Mouse (Mus musculus) left cerebral cortex, postnatal 4 days (tissue): ENCODE data around the gene Etv6. TPM values are rescaled to one million over a fixed set of nuclear protein-coding genes. Genes with fewer than 3 reads are reported as not detected.
A peak's percentile ranks its signal among the peaks of the same experiment; 100 is the strongest.

Experiments used
- DNase-seq: peaks from one replicate; pipeline ENCODE4 v3.0.0-alpha.2; 2022
- intact Hi-C: fragments of 180-260 bp; cut with DNase I; formaldehyde crosslinking; loops from one replicate; pipeline ENCODE4 v1.15.1; 2025
- total RNA-seq, 2 experiments: library from RNA; stranded (reverse); gene quantifications; 2 replicates each; pipeline ENCODE4 v1.2.3; 2021

Gene Etv6
- total RNA-seq, 2 experiments from 2014 or later = 18.8 to 27.2 TPM

DNA sequence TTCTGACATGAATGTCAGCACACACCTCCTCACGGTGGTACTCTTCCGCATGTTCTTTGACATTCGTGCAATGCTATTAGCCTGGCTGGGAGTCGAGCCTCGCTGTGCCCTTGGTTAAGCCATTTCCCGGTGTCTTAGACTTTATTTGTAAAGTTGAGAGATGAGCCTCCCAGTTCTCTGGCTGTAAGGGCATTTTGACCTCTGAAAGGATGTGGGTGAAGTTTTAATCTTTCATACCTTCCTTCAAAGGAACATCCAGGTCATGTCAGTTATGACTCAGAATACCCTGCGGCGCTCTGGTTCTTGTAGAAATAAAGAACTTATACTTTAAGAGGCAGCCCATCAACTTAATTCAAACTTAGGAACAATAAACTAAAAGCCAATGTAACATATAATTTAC lies 32.0 kb downstream of the Etv6 start:
- intact Hi-C loops = no loop called here
- DNase-seq = no peak

DNA sequence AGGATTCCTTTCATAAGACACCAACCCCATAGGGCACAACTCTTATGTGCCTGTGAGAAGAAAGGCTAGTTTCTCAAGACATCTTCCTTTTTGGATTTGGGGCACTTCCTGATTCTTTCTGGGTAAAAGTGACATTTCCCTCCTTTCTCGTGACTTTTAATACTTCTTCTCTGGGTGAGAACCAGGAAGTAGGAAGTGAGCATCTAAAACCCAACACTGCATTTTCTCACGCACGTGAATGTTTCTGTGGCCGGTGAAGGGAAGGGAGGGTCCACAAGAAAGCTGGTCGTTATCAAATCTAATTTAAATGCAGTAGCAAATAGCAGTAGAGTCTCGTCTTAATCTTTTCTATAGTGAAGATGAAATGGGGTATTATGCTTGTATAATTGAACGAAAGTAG lies 36.9 kb downstream of the Etv6 start:
- intact Hi-C loops = no loop called here
- DNase-seq = no peak

DNA sequence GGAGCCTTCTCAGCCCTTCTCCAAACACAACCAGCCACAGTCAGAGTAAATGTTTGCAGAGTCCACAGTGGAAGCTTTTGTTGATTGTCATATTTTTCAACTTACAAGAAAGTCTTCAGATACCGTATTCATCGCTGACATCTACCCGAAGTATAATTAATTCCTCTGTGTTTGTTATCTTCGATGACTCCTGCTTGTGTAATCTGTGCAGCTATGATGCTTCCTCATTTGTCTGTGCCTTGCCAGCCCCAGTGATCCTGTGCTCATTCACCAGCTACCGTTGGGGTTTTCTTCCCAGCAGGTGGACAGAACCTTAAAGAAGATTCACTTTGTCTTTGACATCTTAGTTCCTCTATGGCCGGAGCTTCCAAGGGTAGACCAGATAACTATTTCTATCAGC lies 37.4 kb downstream of the Etv6 start:
- no peak for DNase-seq
- intact Hi-C loops = no loop called here

DNA sequence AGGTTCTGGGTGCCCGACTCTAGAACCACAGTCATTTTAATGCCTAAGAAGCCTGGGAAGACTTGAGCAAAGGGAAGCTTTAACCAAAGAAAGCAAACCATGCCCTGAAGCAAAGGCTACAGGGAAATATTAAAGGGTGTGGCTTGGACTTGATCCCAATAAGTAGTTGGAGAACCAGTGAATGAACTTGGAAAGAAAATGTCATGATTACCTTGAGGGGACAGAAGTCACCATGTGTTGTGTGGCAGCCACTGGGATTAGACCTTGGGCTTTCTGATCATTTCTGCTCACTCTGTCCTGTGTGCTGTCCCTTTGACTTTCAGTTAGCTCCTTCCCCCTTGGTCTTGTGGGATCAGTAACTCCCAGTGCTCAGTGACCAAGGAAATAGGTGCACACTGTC lies 38.9 kb downstream of the Etv6 start:
- no peak for DNase-seq
- intact Hi-C loops = no loop called here

DNA sequence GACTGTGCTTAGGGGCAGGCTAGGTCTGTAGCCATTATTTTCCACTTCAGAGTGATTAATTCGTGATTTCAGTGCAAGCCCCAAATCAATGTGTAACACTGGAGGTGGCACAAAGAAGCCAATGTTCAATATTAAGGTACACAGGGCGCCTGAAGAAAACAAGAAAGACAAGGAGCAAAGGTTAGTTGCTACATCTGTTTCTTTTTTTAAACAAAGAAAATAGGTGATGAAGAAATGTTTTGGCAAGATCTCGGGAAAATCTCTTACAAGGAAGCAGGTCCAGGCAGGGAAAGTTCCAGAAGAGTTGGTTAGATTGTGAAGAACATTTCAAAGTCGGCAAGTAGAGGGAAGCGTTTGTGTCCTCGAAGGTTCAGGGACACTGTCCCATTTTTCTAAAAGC lies 39.5 kb downstream of the Etv6 start:
- intact Hi-C loops = no loop called here
- no peak for DNase-seq

DNA sequence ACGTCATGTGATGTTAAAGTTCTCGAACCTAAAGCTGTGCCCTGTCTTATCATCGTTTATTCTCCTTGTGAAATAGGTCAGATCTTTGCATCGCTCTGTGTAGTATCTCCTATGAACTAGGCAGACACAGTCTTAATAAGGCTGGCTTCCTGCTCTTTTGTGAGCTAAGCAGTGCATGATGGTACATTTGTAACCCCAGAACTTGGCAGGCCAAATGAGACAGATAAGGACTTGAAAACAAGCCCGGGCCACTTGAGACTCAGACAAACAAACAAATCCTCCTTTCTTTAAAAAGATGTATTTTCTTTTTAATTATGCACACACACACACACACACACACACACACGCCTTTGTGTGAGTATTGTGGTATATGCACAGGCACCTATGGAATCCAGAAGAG lies 42.5 kb downstream of the Etv6 start:
- no peak for DNase-seq
- intact Hi-C loops = no loop called here

DNA sequence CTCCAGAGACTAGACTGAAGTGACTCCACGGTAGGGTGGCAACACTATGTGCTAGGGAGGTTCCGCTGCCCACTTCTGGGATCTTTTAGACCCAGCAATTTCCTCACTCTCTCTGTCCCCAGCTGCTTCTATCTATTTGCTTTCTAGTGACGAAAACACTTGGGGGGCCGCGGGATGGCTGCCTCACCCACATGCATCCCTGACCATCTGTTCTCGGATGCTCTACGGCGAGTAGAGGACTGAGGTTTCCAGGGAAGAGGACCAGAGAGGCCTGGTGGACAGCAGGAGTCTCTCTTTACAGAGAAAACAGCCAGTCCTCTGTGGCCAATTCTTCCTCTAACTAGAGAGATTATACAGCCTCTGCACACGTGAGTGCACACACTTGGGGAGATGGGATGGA lies 43.6 kb downstream of the Etv6 start:
- peak; percentile 22 for DNase-seq
- intact Hi-C loops = no loop called here

DNA sequence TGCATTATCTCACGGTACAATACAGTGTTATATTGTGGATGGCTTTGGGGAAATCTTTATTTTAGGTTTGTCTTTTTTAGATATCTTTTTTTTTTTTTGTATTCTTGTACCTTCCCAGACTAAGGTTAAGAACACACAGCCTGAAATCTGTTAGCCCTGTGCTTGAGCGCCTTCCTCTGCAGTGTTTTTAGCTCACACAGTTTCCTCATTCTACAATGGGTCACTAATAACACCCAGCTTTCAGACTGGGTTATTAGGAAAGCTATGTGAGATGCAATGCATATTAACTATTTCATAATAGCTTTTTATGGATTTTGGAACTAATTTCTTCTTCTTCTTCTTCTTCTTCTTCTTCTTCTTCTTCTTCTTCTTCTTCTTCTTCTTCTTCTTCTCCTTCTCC lies 44.1 kb downstream of the Etv6 start:
- intact Hi-C loops = no loop called here

DNA sequence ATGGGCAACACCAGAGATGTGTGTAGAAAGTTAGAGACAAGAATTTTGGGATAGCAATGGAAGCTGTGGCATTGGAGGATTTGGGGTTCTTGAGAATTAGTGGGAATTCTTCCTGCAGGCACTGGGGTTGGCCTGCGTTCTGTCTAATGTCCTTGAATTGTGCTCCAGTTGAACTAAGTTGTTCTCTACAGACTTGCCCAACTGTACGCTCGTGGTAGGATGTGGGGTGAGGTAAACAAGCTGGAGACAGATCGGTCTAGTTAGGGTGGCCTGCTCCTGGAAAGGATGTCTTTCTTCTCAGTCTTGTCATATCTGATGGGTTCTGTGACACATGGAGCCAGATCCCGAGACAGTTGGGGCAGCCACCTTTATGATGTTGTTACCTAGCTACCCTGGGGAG lies 45.4 kb downstream of the Etv6 start:
- intact Hi-C loops = no loop called here
- DNase-seq = no peak

More for the DNA sequence above, 44.1 kb downstream of the Etv6 start:
- DNase-seq = no peak

DNA sequence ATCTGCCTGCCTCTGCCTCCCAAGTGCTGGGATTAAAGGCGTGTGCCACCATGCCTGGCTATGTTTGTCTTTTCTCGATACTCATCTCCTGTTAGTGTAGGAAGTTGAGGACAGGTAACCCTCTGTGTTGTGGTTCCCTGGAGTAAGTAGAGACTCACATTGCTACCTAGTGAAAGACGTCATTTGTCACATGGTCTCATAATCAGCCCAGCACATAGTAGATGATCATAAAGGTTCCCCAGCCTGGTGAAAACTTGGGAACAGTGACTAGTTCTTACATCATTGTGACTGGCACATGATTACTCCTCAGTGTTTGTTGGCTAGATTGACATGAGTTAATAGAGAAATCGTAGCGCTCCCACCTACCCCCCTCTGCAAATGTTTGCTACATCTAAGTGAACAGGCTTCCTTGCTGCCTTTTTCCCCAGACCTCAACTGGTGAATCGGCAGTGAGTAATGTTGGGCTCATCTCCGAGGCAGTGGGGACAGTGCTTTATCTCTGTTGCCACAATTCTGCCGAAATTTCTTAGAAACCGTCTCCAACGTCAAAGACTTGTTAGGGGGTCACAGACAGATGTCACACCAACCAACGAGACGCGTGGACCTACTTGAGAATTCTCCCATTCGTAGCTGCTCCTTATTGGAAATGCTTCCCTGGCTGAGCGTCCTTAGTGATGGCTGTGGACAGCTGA lies 46.9 kb downstream of the Etv6 start:
- intact Hi-C loops = no loop called here
- DNase-seq = no peak

DNA sequence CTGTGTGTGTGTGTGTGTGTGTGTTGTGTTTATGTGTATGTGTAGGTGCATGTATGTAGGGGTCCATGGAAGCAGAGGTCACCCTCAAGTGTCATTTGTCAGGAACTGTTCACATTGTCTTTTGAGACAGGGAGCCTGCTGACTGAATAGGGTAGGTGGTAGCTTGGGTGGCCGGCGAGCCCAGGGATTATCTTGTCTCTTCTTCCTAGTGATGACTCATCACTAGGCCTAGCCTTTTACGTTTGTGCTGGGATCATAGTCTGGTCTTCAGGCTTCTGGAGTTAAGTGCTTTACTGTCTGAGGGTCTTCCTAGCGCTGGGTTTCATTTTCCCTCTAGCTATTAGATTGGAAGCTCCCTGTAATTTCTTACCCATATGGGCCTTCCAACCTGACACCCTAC lies 47.9 kb downstream of the Etv6 start:
- intact Hi-C loops = no loop called here
- DNase-seq = no peak

DNA sequence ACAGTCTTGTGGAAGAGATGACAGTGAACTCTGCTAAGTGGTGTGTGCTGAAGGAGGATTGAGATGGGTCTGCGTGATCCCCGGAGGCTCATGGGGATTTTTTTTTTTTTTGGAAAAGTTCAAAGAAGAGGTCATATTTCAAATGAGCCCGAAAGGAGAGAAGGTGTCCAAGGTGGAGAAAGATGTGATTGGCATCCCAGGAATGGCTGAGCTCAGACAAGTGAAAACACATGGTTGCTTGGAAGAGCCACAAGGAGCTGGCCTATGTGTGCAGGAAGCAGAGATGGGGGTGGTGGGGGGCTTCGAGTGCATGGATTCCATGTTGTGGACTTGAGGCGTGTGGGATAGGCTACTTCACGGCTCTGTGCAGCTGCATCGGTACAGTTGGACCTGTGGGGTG lies 50.9 kb downstream of the Etv6 start:
- intact Hi-C loops = no loop called here
- DNase-seq = no peak

DNA sequence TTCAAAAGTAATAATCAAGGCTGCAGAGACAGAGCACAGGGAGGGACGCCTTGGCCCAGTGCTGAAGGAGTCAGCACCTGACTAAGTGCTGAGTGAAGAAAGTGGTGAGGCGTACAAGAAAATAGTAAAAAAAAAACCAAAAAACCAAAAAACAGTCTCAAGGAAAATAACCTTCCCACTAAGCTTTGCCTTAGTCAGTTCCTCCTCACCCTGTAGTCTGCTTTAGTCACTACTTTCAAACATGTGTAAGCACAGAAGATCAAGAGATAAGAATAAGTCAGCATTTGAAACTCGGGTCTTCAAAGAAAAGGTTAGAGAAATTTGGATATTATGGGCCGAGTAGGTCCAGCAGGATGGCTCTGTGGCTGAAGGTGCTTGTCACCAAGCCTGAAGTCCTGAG lies 52.2 kb downstream of the Etv6 start:
- DNase-seq = no peak
- intact Hi-C loops = no loop called here

DNA sequence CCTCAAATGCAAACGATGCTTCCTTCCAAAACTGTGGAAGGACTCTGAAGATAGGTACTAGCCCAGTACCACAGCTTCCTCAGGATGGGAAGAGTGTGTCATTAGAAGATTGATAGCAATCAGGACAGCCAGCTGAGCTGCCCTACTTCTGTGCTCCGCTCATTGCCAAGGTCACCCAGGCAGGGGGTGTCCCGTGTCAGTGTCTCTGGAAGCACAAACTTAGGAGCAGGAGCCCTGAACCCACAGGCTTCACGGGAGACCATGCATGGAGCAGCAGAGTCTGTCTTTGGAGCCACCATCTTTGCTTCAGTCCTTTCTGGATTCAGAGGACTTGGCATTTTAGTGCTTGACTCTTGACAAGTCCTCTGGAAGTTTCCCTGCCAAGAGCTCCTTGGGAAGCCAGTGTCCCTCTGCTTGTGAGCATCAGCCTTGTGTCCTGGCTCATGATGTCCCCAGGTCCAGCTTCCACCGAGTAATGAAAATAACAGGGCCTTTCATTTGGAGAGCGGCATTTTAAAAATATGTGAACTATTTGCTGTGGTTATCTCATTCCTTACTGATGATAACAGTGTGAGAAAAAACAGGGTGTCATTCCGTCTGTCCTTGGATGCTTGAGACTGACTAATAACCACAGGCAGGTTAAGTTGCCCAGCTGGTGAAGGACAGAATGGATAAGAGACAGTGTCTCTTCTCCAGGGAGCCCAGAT lies 54.3 kb downstream of the Etv6 start:
- DNase-seq = no peak
- intact Hi-C loops = no loop called here

DNA sequence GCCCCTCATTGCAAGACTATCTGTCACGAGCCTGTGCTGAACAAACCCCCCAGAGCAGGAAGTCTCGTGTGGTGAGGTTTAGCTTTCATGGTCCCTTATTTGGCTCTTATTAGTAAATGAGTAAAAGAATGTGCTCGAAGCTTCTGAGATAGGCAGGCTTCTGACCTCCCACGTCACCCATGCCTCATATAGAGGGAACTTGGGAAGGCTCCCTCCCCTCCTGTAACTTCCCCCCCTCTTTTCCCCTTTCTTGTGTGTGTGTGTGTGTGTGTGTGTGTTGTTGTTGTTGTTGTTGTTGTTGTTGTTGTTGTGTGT lies 54.8 kb downstream of the Etv6 start:
- intact Hi-C loops = no loop called here
- DNase-seq = no peak

DNA sequence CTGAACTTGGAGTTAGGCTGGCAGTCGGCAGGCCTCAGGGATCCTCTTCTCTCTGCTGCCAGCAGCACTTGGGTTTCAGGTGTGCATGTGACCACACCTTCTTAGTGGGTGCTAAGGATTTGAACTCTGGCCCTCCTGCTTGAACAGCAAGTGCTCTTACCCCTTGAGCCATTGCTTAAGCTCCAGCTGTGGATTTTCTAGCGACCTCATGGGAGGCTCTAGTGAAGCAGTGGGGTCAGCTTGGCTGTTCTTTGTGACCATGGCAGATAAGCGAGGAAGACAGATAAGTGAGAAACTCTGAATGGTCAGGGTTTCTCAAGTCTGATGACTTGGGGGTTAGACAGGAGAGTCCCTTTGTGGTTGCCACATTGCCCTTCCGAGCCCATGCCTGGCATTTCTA lies 55.4 kb downstream of the Etv6 start:
- intact Hi-C loops = no loop called here
- no peak for DNase-seq

DNA sequence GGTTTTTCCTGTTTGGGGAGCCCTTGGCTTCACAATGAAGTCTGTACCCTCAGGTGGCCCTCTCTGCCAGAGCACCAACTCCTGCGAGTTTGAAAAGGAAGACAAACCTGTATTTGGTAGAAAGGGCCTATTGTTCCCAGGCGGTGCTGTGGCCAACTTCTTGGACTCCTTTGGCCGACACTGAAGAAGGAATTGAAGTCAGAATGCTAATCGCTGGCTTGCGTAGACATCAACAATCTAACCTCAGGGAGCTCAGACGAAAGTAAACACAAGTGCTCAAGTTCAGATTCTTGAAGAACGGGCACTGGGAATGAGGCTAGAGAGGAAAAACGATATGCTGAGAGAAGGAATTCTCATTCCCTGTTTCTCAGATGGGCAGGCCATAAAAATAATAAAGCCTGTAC lies 55.9 kb downstream of the Etv6 start:
- intact Hi-C loops = no loop called here

DNA sequence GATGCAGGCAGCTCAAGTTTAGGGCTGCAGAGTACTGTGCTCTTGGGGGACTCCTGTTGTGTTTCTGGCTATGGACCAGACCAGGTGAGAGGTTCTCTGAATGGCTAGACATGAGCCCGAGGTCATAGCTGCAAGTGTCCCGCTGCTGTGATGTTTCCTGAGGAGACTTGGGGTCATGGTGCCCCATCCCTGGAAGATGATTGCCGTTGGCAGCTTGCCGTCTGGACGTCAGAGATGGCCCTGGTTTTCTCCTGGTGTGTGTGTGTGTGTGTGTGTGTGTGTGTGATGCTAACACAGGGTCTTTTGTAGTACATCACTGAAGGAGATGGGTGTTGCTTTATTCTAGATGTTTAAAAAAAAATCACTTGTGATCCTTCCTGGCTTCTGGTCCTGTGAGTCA lies 58.6 kb downstream of the Etv6 start:
- intact Hi-C loops = no loop called here
- DNase-seq = no peak

More for the DNA sequence above, 55.9 kb downstream of the Etv6 start:
- DNase-seq = no peak

DNA sequence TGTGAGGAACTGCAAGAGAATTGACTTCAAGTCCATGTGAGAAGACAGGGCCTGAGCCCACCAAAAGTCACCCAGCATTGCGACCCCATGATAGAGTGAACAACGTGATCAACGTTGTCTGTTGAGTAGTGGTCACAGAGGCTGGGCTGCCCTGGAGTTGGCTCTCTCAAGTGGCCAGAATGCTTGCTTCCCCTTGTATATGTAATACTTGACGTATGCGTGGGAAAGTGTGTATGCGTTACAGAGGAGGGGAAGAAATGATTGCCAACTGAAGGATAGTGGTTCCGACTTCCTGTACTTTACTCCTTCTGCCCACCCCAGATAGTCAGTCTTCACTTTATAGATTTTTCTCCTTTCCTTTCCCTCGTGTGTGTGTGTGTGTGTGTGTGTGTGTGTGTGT lies 59.1 kb downstream of the Etv6 start:
- intact Hi-C loops = no loop called here
- no peak for DNase-seq

DNA sequence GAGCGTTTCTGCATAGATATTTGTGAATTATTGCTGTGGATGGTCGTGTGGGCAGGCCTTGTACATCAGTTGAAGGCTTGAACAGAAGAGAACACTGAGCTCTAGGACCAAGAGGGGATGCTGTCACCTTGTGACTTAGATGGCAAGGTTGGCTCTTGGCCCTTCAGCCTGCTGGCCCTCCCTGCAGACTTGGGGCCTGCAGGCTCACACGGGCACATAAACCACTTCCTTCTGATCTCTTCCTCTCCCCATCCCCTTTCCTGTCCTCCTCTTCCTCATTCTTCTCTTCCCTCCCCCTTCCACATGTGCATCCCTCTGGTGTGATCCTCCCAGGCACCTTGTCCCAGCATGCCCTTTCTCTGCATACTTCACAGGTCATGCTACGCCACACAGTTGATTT lies 60.1 kb downstream of the Etv6 start:
- intact Hi-C loops = no loop called here
- DNase-seq = no peak

DNA sequence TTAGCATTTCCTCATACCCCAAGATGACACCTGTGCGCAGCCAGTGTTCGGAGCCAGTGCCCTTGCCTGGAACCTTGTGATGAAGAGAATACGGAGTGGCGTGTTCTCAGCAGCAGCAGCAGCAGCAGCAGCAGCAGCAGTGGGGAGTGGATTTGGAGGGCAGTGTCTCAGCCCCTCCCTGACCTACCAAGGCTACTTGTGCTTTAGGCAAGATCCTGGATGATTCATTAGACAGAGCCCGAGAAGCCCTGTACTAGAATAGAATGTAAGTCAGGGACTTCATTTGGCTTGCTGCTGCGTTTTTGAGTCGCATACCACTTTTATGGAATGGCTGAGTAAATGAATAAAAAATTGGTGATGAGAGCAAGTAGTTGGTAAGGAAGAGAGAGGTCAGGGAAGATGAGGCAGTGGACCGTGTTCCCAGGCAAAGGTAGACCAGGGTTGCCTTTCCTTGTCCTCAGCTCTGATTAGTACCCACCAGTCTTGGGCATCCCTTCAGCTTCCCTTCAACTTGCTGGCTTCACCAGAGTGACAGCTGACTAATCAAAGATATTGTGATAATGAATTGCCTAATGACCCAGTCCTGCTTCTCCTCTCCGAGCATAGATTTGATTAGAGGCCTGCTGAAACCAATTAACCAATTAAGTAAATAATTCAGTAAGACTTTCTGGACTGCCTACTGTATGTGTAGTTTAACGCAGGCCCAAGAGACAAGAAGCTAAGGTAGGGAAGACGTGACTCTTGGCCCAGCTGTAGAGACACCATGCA lies 64.7 kb downstream of the Etv6 start:
- intact Hi-C loops = no loop called here
- no peak for DNase-seq

DNA sequence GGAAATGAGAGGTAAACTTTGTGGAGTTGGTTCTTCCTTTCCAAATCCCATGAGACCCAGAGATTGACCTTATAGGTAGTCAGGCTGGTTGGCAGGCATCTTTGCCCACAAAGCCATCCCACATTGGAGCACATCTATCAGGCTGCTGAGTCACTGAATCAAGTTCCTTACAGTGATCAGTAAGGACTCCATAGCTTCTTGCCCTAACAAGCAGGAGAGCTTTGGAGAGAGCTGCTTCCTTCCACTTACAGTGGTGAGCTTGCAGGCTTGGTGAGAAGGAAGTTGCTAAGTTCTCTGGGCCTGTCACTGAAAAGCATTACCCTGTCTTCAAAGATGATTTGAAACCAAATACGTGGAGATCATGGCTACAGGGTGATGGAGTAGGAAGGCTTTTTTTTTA lies 66.9 kb downstream of the Etv6 start:
- DNase-seq = no peak
- intact Hi-C loops = no loop called here
